Mouse (Mus musculus) effector memory CD4-positive, alpha-beta T cell, adult 5 months (primary cell): ENCODE measurements around the gene Gm9195. TPM values are rescaled to one million over a fixed set of nuclear protein-coding genes. Genes with fewer than 3 reads are reported as not detected.

Experiments used
- polyA plus RNA-seq: library from polyadenylated mRNA; unstranded; fragments of 100-300 nt; shearing (Covaris generic); gene quantifications from one replicate; pipeline ENCODE4 v1.2.1, GENCODE M21; 2017

The Gm9195 gene
- not detected for polyA plus RNA-seq

DNA sequence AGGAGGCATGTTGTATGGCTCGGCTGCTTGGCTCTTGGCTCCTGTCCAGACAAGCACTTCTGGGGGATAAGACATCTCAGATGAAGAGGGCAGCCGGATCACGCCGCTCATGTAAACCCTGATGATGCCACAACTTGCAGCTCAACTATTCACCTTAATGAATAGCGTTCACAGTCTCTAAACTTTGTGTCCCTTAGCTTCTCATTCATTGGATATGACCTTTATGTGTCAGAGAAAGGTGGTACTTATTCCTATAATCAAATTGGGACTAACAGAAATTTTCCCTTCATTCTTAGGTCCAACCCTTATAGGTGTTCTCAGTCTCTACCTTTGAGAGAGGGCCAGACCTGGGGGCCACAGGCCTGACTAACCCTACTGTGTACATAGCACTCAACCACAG, at the start of gene Gm9195:
Gene Gm9195 (minus strand): TSS at position 101 of the 400 bp plus-strand sequence.

Other genes starting within 250 kb of the Gm9195 start
- gene Fndc3a, start 218.2 kb upstream of the Gm9195 start, polyA plus RNA-seq, result 48.7 TPM